Mouse (Mus musculus) hindbrain, embryonic 11.5 days (tissue): ENCODE results near the gene Poc1b. TPM values are rescaled to one million over a fixed set of nuclear protein-coding genes. Genes with fewer than 3 reads are reported as not detected.
"Not testable (repeated sequence)": the region's sequence is repeated elsewhere in the genome, so short reads cannot be mapped to it uniquely, and the experiment has no call there.

Source experiments
- ATAC-seq: fragments of 200-750 bp; cut with Nextera tagmentation; 2 replicates; pipeline ENCODE4 v1.8.0; 2017; ENCODE audit warnings: mild to moderate bottlenecking, moderate TSS enrichment, moderate library complexity; ENCODE audit not compliant: low FRiP score
- DNase-seq: peaks from one replicate; pipeline ENCODE4 v3.0.0-alpha.2; 2015; ENCODE audit warnings: low spot score
- H3K27ac ChIP-seq: fragments of 300-500 bp; sonication (generic); 2 replicates; pipeline ENCODE4 v1.5.1; 2014; ENCODE audit warnings: mild to moderate bottlenecking, low read depth, low read length
- H3K27me3 ChIP-seq: fragments of 300-500 bp; sonication (generic); 2 replicates; pipeline ENCODE4 v1.6.1; 2014; ENCODE audit warnings: mild to moderate bottlenecking, low read length, moderate library complexity, mixed read lengths; ENCODE audit not compliant: control insufficient read depth, insufficient read depth
- H3K36me3 ChIP-seq: fragments of 300-500 bp; sonication (generic); 2 replicates; pipeline ENCODE4 v1.6.1; 2014; ENCODE audit warnings: mild to moderate bottlenecking, low read length, moderate library complexity, mixed read lengths; ENCODE audit not compliant: control insufficient read depth, insufficient read depth
- H3K4me1 ChIP-seq: fragments of 300-500 bp; sonication (generic); replicated peaks from 2 replicates; pipeline ENCODE4 v1.6.1; 2014; ENCODE audit warnings: low read length, mixed read lengths; ENCODE audit not compliant: control insufficient read depth, insufficient read depth
- H3K4me2 ChIP-seq: fragments of 300-500 bp; sonication (generic); replicated peaks from 2 replicates; pipeline ENCODE4 v1.6.1; 2014; ENCODE audit warnings: mild to moderate bottlenecking, low read depth, low read length
- H3K4me3 ChIP-seq: fragments of 300-500 bp; sonication (generic); 2 replicates; pipeline ENCODE4 v1.5.1; 2014; ENCODE audit warnings: low read depth, low read length
- H3K9ac ChIP-seq: fragments of 300-500 bp; sonication (generic); 2 replicates; pipeline ENCODE4 v1.6.1; 2014; ENCODE audit warnings: low read depth, low read length
- H3K9me3 ChIP-seq: fragments of 300-500 bp; sonication (generic); 2 replicates; pipeline ENCODE4 v1.6.1; 2016; ENCODE audit warnings: low read length; ENCODE audit not compliant: control insufficient read depth
- WGBS: fragments of 180-500 bp; shearing (Covaris S2); extraction: QIAGEN DNeasy Blood & Tissue Kit; methylation state at CpG from one replicate; pipeline ENCODE4 v1.1.7; 2014; 5-methylcytosine and 5-hydroxymethylcytosine counted together
- polyA plus RNA-seq: library from polyadenylated mRNA; unstranded; fragments of >200 nt; fragmentation: Nextera tagmentation; extraction: Ambion mirVana; gene quantifications from 2 replicates; pipeline ENCODE4 v1.2.1, GENCODE M21; 2014

The Poc1b gene
- polyA plus RNA-seq, 1 experiment from 2014 or later, result 26.5 TPM

DNA sequence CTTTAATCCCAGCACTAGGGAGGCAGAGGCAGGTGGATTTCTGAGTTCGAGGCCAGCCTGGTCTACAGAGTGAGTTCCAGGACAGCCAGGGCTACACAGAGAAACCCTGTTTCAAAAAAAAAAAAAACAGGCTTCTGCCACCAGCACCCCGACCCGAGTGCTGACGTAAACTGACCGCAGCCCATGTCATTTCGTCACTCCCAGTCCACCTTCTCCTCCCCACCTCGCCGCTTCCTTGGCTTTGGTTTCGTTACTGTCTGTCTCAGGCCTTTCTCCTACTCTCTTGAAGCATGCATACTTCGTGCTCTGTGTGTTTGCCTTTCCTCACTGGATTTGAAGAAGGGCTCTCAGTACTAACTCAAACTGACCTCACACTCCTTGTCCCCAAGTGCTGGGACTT is 50.9 kb downstream of the Poc1b start:
- H3K9me3 ChIP-seq, H3K4me3 ChIP-seq, H3K4me1 ChIP-seq, DNase-seq, H3K36me3 ChIP-seq, H3K27me3 ChIP-seq, H3K9ac ChIP-seq, H3K27ac ChIP-seq, ATAC-seq, H3K4me2 ChIP-seq: not testable (repeated sequence)
- whole genome bisulfite sequencing, result 92% methylated on average over 9 of the region's 10 CpGs

DNA sequence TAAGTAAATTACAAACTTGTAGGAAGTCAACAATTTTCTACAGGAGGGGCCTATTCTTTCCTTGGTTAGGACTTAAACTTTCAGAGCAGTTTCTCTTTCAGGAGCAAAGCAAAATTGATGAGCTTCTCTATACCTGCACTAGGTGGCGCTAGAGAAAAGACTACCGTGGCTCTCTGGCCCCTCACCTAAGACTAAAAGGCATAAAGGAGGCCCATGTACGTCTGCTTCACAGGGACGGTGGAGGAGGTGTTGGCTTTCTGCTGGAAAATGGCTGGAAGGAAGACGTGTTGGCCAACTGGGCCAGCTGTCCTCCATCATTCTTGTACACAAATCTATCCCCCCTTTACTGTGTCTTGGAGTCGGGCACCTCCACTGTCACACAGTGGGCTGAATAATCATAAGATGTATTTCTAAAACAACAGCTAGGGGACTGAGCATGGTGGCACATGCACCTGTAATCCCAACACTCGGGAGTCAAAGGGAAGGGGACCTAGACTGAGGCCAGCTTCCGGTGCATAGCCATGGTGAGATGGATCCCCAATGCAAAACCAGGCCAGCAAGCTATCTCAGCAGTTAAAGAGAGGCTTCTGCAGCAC is 55.2 kb downstream of the Poc1b start:
- H3K27ac ChIP-seq, result no peak overlapping the region

DNA sequence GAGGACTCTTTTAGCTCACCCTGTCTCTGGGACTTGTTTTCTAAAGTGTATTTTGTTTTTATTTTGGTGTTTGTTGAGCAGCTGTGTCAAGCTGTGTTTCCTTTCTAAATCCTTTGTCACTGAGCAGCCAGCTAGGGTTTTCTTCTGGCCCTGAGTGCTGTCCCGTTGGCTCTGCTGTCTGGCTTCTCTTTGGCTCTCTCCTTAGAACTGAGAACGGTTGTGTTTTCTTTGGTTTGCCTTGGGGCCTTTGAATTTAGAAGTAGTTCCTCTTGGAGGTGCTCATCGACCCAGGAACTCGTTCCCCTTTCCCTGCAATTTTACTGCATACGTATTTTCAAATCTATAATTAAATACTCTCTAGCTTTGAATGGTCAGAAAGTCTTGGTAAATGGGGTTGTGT is 56.2 kb downstream of the Poc1b start:
- H3K4me2 ChIP-seq, result no peak overlapping the region
- ATAC-seq (no peak), DNase-seq (no peak)
- no peak overlapping the region for H3K9ac ChIP-seq
- no peaks in the 10 kb centered on the region for H3K9me3 ChIP-seq
- H3K27me3 ChIP-seq, result no peaks in the 10 kb centered on the region
- no peak overlapping the region for H3K4me3 ChIP-seq
- H3K36me3 ChIP-seq, result no peaks in the 10 kb centered on the region
- 91% methylated on average over 5 of the region's 5 CpGs for WGBS
- no peak overlapping the region for H3K27ac ChIP-seq
- no peaks in the 10 kb centered on the region for H3K4me1 ChIP-seq

More for the DNA sequence above, 55.2 kb downstream of the Poc1b start:
- ATAC-seq (peak; percentile 55; the same call in 1 of the 2 replicates), DNase-seq (peak; percentile 74)
- Histone ChIP-seq H3K27me3 (no peaks in the 10 kb centered on the region), H3K36me3 (no peaks in the 10 kb centered on the region), H3K4me3 (no peak overlapping the region), H3K4me2 (no peak overlapping the region), H3K9me3 (no peaks in the 10 kb centered on the region), H3K9ac (no peak overlapping the region), H3K4me1 (no peaks in the 10 kb centered on the region)
- 44% methylated on average over 8 of the region's 8 CpGs for WGBS

DNA sequence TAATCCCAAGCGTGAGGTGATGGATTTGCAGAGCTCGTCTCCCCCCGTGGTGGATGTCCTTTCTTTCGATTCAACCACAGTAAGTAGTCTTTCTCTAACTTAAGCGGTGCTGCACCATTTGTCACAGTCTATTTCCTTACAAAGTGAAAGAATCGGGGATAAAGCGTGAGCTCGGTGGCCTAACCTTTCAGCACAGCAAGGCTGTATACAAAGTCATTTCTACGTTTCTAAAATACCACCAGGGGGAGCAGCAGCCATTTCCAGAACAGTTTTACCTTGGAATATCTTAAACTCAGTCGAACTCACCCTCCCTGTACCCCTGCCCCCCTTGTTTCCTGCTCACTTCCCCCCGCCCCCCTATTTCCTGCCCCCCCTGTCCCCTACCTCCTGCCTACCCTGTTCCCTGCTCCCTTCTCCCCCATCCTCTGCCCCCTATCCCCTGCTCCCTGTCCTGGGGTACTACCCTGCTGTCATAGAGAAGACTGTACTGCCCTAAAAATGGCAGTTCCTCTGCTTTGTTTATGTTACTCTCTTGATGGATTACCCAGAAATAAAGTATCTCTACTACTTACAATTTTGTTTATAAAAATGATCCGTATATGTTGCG is 58.1 kb downstream of the Poc1b start:
- Histone ChIP-seq H3K4me3 (no peak overlapping the region), H3K27ac (no peak overlapping the region), H3K9ac (no peak overlapping the region), H3K4me1 (no peaks in the 10 kb centered on the region), H3K27me3 (no peaks in the 10 kb centered on the region), H3K9me3 (no peaks in the 10 kb centered on the region), H3K36me3 (no peaks in the 10 kb centered on the region), H3K4me2 (no peak overlapping the region)
- 39% methylated on average over 13 of the region's 13 CpGs for WGBS
- peak; percentile 66 for ATAC-seq
- peak; percentile 66 for DNase-seq

DNA sequence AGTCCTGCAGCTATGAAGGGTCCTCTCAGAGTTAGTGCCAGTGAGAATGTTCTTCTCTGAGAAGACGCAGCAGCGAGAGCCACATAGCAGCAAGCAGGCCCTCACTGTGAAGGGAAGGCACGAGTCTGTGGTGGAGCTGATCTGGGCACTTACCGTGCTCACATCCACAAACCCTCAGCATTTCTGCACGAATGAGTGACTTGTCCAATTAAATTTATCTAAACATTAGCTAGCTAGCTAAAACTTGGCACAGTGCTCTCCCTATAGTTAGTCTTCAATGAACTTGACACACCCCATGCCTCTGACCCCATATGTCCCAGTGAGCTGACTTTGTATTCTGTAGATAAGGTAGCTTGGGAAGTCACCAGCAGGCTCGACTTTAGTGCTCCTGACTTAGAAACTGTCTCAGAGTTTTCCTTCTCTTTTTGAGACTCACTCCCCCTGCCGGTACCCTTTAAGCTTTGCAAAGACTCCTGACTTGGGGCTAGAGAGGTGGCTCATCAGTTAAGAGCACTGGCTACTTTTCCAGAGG is 59.0 kb downstream of the Poc1b start:
- DNase-seq, result no peak
- Histone ChIP-seq H3K9me3 (no peaks in the 10 kb centered on the region), H3K36me3 (no peaks in the 10 kb centered on the region), H3K4me2 (no peak overlapping the region), H3K4me1 (no peaks in the 10 kb centered on the region), H3K27ac (no peak overlapping the region), H3K4me3 (no peak overlapping the region), H3K27me3 (no peaks in the 10 kb centered on the region), H3K9ac (no peak overlapping the region)
- WGBS, result 85% methylated on average over 7 of the region's 7 CpGs
- ATAC-seq, result no peak

DNA sequence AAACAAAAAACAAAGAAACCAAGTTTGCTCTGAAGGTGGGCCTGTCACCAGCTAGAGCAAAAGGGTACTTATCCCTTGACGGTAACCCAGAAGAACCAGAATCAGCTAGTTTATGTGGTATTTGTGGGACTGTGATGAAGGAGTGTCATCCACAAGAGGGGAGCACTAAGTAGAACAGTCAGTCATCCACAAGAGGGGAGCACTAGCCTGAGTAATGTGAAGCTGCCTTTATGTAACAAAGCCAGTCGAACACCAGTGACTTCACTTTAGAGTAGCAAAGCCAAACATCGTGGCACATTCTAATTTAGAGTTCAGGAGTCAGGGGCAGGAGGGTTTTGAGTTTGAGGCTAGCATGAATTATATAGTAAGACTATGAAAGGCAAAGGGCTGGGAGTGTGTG is 59.6 kb downstream of the Poc1b start:
- H3K27me3 ChIP-seq, result no peaks in the 10 kb centered on the region
- no peak overlapping the region for H3K27ac ChIP-seq
- no peaks in the 10 kb centered on the region for H3K4me1 ChIP-seq
- H3K36me3 ChIP-seq, result no peaks in the 10 kb centered on the region
- H3K4me3 ChIP-seq, result no peak overlapping the region
- WGBS, result 83% methylated on average over 3 of the region's 3 CpGs
- DNase-seq, result no peak
- H3K4me2 ChIP-seq, result no peak overlapping the region
- no peak for ATAC-seq
- H3K9me3 ChIP-seq, result no peaks in the 10 kb centered on the region
- H3K9ac ChIP-seq, result no peak overlapping the region

DNA sequence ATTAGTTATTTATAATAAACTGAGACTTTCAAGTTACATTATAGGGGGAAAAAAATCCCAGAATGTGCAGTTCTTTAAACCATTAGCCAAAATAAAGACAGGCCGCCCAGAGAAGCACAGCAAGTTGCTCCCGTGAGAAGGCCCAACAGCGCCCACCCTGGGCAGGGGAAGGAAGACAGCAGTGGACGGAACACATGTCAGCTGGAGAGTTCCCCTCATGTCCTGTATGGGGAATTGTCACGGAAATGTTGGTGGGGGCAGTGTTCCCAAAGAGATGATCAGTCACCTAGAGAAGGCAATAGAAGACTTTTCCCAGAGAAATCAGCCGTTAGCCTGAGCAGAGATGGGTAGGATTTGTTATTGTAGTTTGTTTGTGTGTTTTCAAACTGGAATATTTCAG is 61.6 kb downstream of the Poc1b start:
- WGBS, result 75% methylated on average over 6 of the region's 6 CpGs
- H3K9me3 ChIP-seq, result no peaks in the 10 kb centered on the region
- no peak overlapping the region for H3K27ac ChIP-seq
- no peaks in the 10 kb centered on the region for H3K36me3 ChIP-seq
- no peak overlapping the region for H3K4me2 ChIP-seq
- H3K4me1 ChIP-seq, result no peaks in the 10 kb centered on the region; the same call in 1 of the 2 replicates
- no peaks in the 10 kb centered on the region for H3K27me3 ChIP-seq
- ATAC-seq (no peak), DNase-seq (no peak)
- no peak overlapping the region for H3K4me3 ChIP-seq
- H3K9ac ChIP-seq, result no peak overlapping the region

DNA sequence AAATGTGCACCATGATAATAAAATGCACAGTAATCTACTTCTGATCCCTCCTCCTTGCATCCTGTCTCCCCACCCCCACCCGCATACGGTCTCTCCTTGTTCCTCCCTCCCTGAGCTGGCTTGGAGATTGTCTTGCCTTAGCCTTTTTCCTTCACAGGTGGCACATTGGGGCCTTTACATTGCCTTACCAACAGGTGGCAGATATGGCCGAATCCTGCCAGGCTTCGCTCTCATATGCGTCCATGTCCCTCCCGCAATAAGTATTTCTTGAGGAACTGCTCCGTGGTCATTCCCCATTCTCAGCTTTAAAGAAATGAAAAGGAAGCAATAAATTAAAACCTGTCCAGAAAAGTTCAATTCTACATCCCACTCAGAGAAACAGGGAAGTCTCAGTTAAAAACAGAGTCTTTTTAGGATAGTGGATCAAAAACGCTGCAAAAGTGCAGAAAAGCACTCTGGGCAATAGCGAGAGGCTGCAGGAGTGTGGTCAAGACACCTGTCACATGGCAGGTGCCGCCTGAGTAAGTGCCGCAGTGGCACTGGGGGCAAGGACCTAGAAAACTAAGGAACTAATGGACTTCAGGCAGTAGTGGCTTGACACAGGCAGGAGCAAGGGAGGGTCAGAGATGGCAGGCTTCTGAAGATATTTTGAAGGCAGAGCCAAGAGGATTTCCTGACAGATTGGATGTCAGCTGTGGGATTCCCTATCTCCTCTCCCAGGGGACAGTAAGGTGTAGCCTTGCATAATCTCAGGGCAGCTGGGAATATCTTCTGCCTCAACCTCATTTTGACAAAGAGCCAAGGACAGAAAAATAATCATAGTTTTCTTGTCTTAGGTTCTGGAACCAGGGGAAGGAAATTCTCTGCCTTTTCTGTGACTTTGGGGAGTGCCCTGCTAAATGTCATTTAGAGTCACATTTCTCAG is 62.3 kb downstream of the Poc1b start:
- no peaks in the 10 kb centered on the region; the same call in 1 of the 2 replicates for H3K4me1 ChIP-seq
- WGBS, result 89% methylated on average over 11 of the region's 11 CpGs
- H3K9ac ChIP-seq, result no peak overlapping the region
- no peak overlapping the region for H3K4me2 ChIP-seq
- no peaks in the 10 kb centered on the region for H3K9me3 ChIP-seq
- ATAC-seq (no peak), DNase-seq (no peak)
- H3K36me3 ChIP-seq, result no peaks in the 10 kb centered on the region
- no peak overlapping the region for H3K27ac ChIP-seq
- no peaks in the 10 kb centered on the region for H3K27me3 ChIP-seq
- no peak overlapping the region for H3K4me3 ChIP-seq
